Comparison of ENCODE assay signal across 17 mouse cellular contexts in the genomic region with DNA sequence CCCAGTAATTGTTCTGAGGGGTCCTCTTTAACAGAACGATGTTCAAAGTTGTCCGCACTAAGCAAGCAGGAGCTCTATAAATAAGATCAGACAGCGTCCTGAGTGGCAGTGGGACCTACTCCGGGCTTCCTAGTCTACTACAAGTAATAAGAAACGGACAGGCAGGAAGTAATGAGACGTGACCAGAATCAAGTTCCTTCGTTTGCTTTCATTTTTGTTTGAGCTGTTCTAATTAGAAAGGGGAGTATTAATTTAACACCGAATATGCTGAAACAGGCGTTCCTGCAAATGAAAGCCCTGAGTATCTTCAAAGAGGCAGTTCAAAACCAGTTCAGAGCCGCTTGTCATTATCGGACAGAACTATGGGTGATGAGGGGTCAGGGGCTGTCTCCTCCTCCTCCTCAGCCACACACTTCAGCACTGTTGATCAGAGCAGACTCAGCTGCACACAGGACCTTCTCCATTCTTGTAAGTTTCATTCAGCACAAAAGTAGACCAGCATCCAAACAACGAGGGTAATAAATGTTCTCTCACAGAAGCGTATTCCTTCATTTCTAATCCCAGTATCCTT.
DNase-seq lines count a peak whose midpoint lies in the region; ATAC-seq lines count a peak whose summit lies in the region.
"Had no signal": no experiment of that assay in that cellular context is flagged by ENCODE, and none has a peak within 500 bp of the region (broad histone marks: within the 10 kb centered on the region; RNA-seq: fewer than 3 reads in every experiment).

No protein-coding gene starts in this region.

- H3K36me3 ChIP-seq in kidney, embryonic 14.5 days (ENCODE audit: control insufficient read depth, insufficient read depth, low read length): no peaks in the 10 kb centered on the region
- no peaks in the 10 kb centered on the region for H3K36me3 ChIP-seq in forebrain, embryonic 15.5 days
- H3K36me3 ChIP-seq: limb, embryonic 10.5 days had no signal

- H3K9ac ChIP-seq in kidney, embryonic 14.5 days (ENCODE audit: low read depth, low read length): no peak overlapping the region
- no peak overlapping the region for H3K9ac ChIP-seq in forebrain, embryonic 15.5 days (replicated peaks)
- H3K9ac ChIP-seq: liver, postnatal 0 days had no signal

- peak; percentile 66; the same call in 1 of the 2 replicates for ATAC-seq in kidney, embryonic 14.5 days (ENCODE audit: low FRiP score, low TSS enrichment)
- no peak for ATAC-seq in forebrain, embryonic 15.5 days (replicated peaks)
- ATAC-seq: liver, postnatal 0 days had no signal

- no peaks in the 10 kb centered on the region for H3K27me3 ChIP-seq in kidney, embryonic 14.5 days (ENCODE audit: control insufficient read depth, insufficient read depth, low read length)
- no peaks in the 10 kb centered on the region for H3K27me3 ChIP-seq in forebrain, embryonic 15.5 days

- H3K27ac ChIP-seq in kidney, embryonic 14.5 days (ENCODE audit: low read depth, low read length): no peak overlapping the region
- 0 out of 2 replicates have a peak overlapping the region, but pooled peaks have one; percentile 34 for H3K27ac ChIP-seq in forebrain, embryonic 15.5 days (replicated peaks)
- H3K27ac ChIP-seq: gastrocnemius, adult 2 months; limb, embryonic 10.5 days had no signal

- H3K4me3 ChIP-seq in kidney, embryonic 14.5 days (ENCODE audit: low read length): no peak overlapping the region; the same call in 1 of the 2 replicates
- H3K4me3 ChIP-seq in forebrain, embryonic 15.5 days: no peak overlapping the region
- H3K4me3 ChIP-seq: gastrocnemius, adult 2 months; limb, embryonic 10.5 days had no signal

- no peak for DNase-seq in kidney, adult 11 months
- peak; percentile 0 for DNase-seq in testis, postnatal 14 days (ENCODE audit: low spot score)
- DNase-seq in testis, postnatal 10 days (ENCODE audit: low spot score): no peak
- no peak for DNase-seq in thymus, postnatal 0 days (ENCODE audit: low spot score)
- DNase-seq in cerebellum, adult 18-20 months: no peak
- DNase-seq: B cell, adult 2 months; gastrocnemius, adult 2 months; heart, postnatal 10 days; kidney, adult 18-20 months; liver, postnatal 0 days; lung, postnatal 10 days; right cerebral cortex, adult 18-20 months; thymus, postnatal 4 days had no signal

- WGBS in kidney, embryonic 14.5 days: 41% methylated on average over 13 of the region's 13 CpGs
- WGBS in forebrain, embryonic 15.5 days: 36% methylated on average over 13 of the region's 13 CpGs

- H3K4me1 ChIP-seq in kidney, embryonic 14.5 days (ENCODE audit: control insufficient read depth, insufficient read depth, low read length): no peaks in the 10 kb centered on the region
- peaks cover 7% of the 10 kb centered on the region; the same call in 1 of the 2 replicates for H3K4me1 ChIP-seq in forebrain, embryonic 15.5 days

- peak overlapping the region; percentile 21; the same call in 1 of the 2 replicates for H3K4me2 ChIP-seq in kidney, embryonic 14.5 days (replicated peaks; ENCODE audit: low read depth, low read length)
- no peak overlapping the region for H3K4me2 ChIP-seq in forebrain, embryonic 15.5 days (replicated peaks)
- H3K4me2 ChIP-seq: heart, embryonic 11.5 days had no signal

- no peaks in the 10 kb centered on the region for H3K9me3 ChIP-seq in kidney, embryonic 14.5 days (ENCODE audit: control insufficient read depth, low read length)
- H3K9me3 ChIP-seq in forebrain, embryonic 15.5 days: no peaks in the 10 kb centered on the region
- H3K9me3 ChIP-seq: limb, embryonic 10.5 days had no signal
